Mouse (Mus musculus) heart, adult 10 weeks (tissue): ENCODE data around the gene Tmem38b. TPM values are rescaled to one million over a fixed set of nuclear protein-coding genes. Genes with fewer than 3 reads are reported as not detected.

Experiments used
- polyA plus RNA-seq: library from polyadenylated mRNA; stranded (reverse); fragments of 350-450 nt; fragmentation: Illumina TruSeq; extraction: RNeasy Lipid Tissue Mini Kit (QIAGEN cat#74804); gene quantifications from one replicate; pipeline ENCODE4 v1.2.3, GENCODE M21; 2014; ENCODE audit warnings: low read depth, low replicate concordance

Gene Tmem38b
- 25.8 TPM for polyA plus RNA-seq

DNA sequence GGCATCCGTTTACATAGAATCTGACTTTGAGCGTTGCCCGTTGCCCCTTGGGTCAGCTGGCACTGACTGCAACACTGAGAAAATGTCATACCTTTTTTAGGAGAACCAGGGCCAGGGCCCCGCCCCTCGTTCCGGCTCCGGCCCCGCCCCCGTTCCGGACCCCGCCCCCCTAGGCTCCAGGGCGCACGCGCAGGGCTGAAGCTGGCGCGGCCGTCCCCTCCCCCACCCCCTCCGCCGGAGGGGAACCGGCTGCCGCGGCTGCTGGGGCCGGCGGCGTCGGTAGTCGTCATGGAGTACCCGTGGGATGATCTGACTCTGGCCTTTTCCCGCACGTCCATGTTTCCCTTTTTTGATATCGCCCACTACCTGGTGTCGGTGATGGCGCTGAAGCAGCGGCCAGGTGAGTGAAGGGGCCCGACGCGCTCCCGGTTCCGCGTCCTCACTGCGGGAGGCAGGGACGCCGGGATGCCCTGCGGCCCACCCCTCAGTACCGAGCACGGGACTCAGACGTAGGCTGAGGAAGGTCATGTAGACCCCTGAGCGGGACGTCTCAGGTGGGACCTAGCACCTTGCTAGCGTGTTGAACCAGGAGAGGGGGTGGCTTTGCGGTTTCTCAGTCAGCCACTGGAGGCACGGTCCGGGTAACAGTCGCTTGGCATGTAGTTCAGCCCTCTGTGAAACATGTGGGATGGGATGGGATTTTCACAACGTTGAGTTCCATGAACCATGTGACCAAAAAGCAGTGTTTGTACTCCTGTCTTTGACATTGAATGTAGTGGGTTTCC is at the start of gene Tmem38b:
Gene Tmem38b (plus strand): TSS at position 225 of the 785 bp plus-strand sequence.

Other genes starting within 250 kb of the Tmem38b start
- 25.5 TPM for gene Fsd1l, start 194.6 kb upstream of the Tmem38b start, polyA plus RNA-seq
- 21.3 TPM for gene Fktn, start 112.0 kb upstream of the Tmem38b start, polyA plus RNA-seq
- gene Tal2, start 46.3 kb upstream of the Tmem38b start, polyA plus RNA-seq, result 0.29 TPM